Comparison of ENCODE assay signal across 8 mouse cellular contexts in genomic region chr2:125032258-125032973, GRCm38 (mm10). TPM values are rescaled to one million over a fixed set of nuclear protein-coding genes. Genes with fewer than 3 reads are reported as not detected.
DNase-seq lines count a peak whose midpoint lies in the region; ATAC-seq lines count a peak whose summit lies in the region.
"Had no signal": no experiment of that assay in that cellular context is flagged by ENCODE, and none has a peak within 500 bp of the region (broad histone marks: within the 10 kb centered on the region; RNA-seq: fewer than 3 reads in every experiment).

No protein-coding gene starts in this region.

- H3K9me3 ChIP-seq in midbrain, embryonic 13.5 days, result no peaks in the 10 kb centered on the region
- H3K9me3 ChIP-seq in midbrain, embryonic 11.5 days (ENCODE audit: control insufficient read depth, low read length), result no peaks in the 10 kb centered on the region

- WGBS in midbrain, embryonic 13.5 days, result 85% methylated on average over 17 of the region's 17 CpGs
- WGBS in midbrain, embryonic 11.5 days, result 84% methylated on average over 17 of the region's 17 CpGs

- 0 out of 2 replicates have a peak overlapping the region, but pooled peaks have one; percentile 25 for H3K27ac ChIP-seq in midbrain, embryonic 13.5 days
- H3K27ac ChIP-seq in midbrain, embryonic 11.5 days (ENCODE audit: low read depth, low read length), result no peak overlapping the region

- no peak overlapping the region for H3K9ac ChIP-seq in midbrain, embryonic 13.5 days (replicated peaks)
- H3K9ac ChIP-seq in midbrain, embryonic 11.5 days (ENCODE audit: low read length), result no peak overlapping the region

- no peaks in the 10 kb centered on the region for H3K36me3 ChIP-seq in midbrain, embryonic 13.5 days
- no peaks in the 10 kb centered on the region for H3K36me3 ChIP-seq in midbrain, embryonic 11.5 days (ENCODE audit: control insufficient read depth, insufficient read depth, low read length)

- no peaks in the 10 kb centered on the region for H3K27me3 ChIP-seq in midbrain, embryonic 13.5 days
- H3K27me3 ChIP-seq in midbrain, embryonic 11.5 days (ENCODE audit: control insufficient read depth, insufficient read depth, low read length), result no peaks in the 10 kb centered on the region

- no peak overlapping the region for H3K4me2 ChIP-seq in midbrain, embryonic 13.5 days (replicated peaks)
- H3K4me2 ChIP-seq in midbrain, embryonic 11.5 days, result no peak overlapping the region

- no peaks in the 10 kb centered on the region for H3K4me1 ChIP-seq in midbrain, embryonic 13.5 days (replicated peaks)
- H3K4me1 ChIP-seq in midbrain, embryonic 11.5 days (ENCODE audit: control insufficient read depth, insufficient read depth, low read length), result no peaks in the 10 kb centered on the region

- intact Hi-C loops in left cerebral cortex, postnatal 14 days (cut with DNase I), result no loop called here

- H3K4me3 ChIP-seq in midbrain, embryonic 13.5 days (replicated peaks), result no peak overlapping the region
- no peak overlapping the region for H3K4me3 ChIP-seq in midbrain, embryonic 11.5 days (ENCODE audit: low read depth, low read length)

- DNase-seq in midbrain, embryonic 11.5 days (ENCODE audit: low spot score, missing footprints), result no peak
- DNase-seq in cerebellum, adult 9-11 months, result peak; percentile 82
- DNase-seq in left cerebral cortex, postnatal 14 days (ENCODE audit: low spot score in 2 of 2), result peak; percentile 24 to 41
- peak; percentile 43 for DNase-seq in telencephalon, adult 2 months (ENCODE audit: low read depth, low spot score)
- no peak for DNase-seq in testis, postnatal 14 days (ENCODE audit: low spot score)
- DNase-seq in thymus, postnatal 0 days (ENCODE audit: low spot score), result no peak
- DNase-seq: liver had no signal

- ATAC-seq in midbrain, embryonic 13.5 days, result 0 out of 2 replicates have a peak, but pooled peaks have one; percentile 27
- no peak for ATAC-seq in midbrain, embryonic 11.5 days (ENCODE audit: low FRiP score)

RNA-seq across cellular contexts. Expression of gene Slc24a5, which starts 35.5 kb away (rescaled TPM):
- 5.6 and 5.7 TPM in 2 replicates for polyA plus RNA-seq in midbrain, embryonic 13.5 days (2015; fragmentation: Nextera tagmentation; extraction: Ambion mirVana)
- polyA plus RNA-seq in midbrain, embryonic 11.5 days (2014; fragmentation: Nextera tagmentation; extraction: Ambion mirVana), result 5.0 and 5.3 TPM in 2 replicates
- total RNA-seq in left cerebral cortex, postnatal 14 days (2021), result under 1 TPM; 0.18 to 0.27 TPM
- polyA plus RNA-seq in thymus, postnatal 0 days (2015; fragmentation: Nextera tagmentation; extraction: Ambion mirVana), result 0.80 and 1.3 TPM in 2 replicates

Comparison
In these comparisons a context has a peak if more than half of its experiments do, and no peak if none do; other contexts are left out.
1. DNase-seq: peak in cerebellum, adult 9-11 months (single experiment), left cerebral cortex, postnatal 14 days (2 of 2) and telencephalon, adult 2 months (single experiment); none in midbrain, embryonic 11.5 days (single experiment), testis, postnatal 14 days (single experiment) and thymus, postnatal 0 days (single experiment).